Mouse (Mus musculus) kidney, embryonic 15.5 days (tissue): Measurements from ENCODE around the gene Inca1. TPM values are rescaled to one million over a fixed set of nuclear protein-coding genes. Genes with fewer than 3 reads are reported as not detected.

Experiments used
- ATAC-seq: fragments of 200-750 bp; cut with Nextera tagmentation; replicated peaks from 2 replicates; pipeline ENCODE4 v1.8.0; 2017; ENCODE audit warnings: moderate TSS enrichment; ENCODE audit not compliant: low FRiP score
- H3K27ac ChIP-seq: fragments of 300-500 bp; sonication (generic); 2 replicates; pipeline ENCODE4 v1.5.1; 2015; ENCODE audit warnings: mild to moderate bottlenecking, inconsistent platforms
- H3K27me3 ChIP-seq: fragments of 300-500 bp; sonication (generic); 2 replicates; pipeline ENCODE4 v1.6.1; 2015; ENCODE audit warnings: inconsistent platforms
- H3K36me3 ChIP-seq: fragments of 300-500 bp; sonication (generic); 2 replicates; pipeline ENCODE4 v1.6.1; 2015; ENCODE audit warnings: inconsistent platforms
- H3K4me1 ChIP-seq: fragments of 300-500 bp; sonication (generic); 2 replicates; pipeline ENCODE4 v1.6.1; 2015; ENCODE audit warnings: inconsistent platforms
- H3K4me2 ChIP-seq: fragments of 300-500 bp; sonication (generic); 2 replicates; pipeline ENCODE4 v1.6.1; 2015; ENCODE audit warnings: moderate library complexity, mild to moderate bottlenecking, inconsistent platforms
- H3K4me3 ChIP-seq: fragments of 300-500 bp; sonication (generic); replicated peaks from 2 replicates; pipeline ENCODE4 v1.5.1; 2015; ENCODE audit warnings: mild to moderate bottlenecking, inconsistent platforms
- H3K9ac ChIP-seq: fragments of 300-500 bp; sonication (generic); 2 replicates; pipeline ENCODE4 v1.6.1; 2015; ENCODE audit warnings: mild to moderate bottlenecking, inconsistent platforms
- H3K9me3 ChIP-seq: fragments of 300-500 bp; sonication (generic); replicated peaks from 2 replicates; pipeline ENCODE4 v1.6.1; 2016; ENCODE audit warnings: inconsistent platforms
- WGBS: fragments of 180-500 bp; shearing (Covaris S2); methylation state at CpG from one replicate; pipeline ENCODE4 v1.1.7; 2015; ENCODE audit warnings: mixed read lengths; 5-methylcytosine and 5-hydroxymethylcytosine counted together
- polyA plus RNA-seq: library from polyadenylated mRNA; unstranded; fragments of >200 nt; fragmentation: Nextera tagmentation; extraction: Ambion mirVana; gene quantifications from 2 replicates; pipeline ENCODE4 v1.2.1, GENCODE M21; 2015

The Inca1 gene
- polyA plus RNA-seq, 1 experiment from 2014 or later: 2.3 TPM

DNA sequence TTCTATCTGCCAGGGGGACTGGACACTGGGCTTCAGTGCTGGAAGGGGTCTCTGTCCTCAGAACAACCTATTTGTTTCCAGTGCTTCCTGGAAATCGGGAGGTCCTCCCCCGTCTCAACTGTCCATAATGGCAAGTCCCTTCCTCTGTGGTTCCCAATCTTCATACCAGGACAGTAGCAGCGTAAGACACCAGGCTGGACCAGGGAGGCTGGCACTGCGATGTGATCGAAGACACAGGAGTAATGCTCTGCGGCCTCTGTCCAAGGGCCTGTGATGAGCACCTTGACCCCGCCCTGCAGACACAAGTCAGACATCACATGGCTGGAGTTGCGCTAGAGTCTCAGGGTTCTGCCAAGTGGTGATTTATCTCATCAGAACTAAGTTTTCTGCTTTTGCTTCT is 20.6 kb downstream of the Inca1 start:
- Histone ChIP-seq H3K4me3 (no peak overlapping the region), H3K27ac (no peak overlapping the region), H3K27me3 (no peaks in the 10 kb centered on the region), H3K36me3 (peaks cover 81% of the 10 kb centered on the region), H3K9ac (no peak overlapping the region), H3K4me1 (peaks cover 6% of the 10 kb centered on the region; the same call in 1 of the 2 replicates), H3K4me2 (no peak overlapping the region), H3K9me3 (no peaks in the 10 kb centered on the region)
- 94% methylated on average over 8 of the region's 8 CpGs for WGBS
- no peak for ATAC-seq

- no peak overlapping the region for H3K4me2 ChIP-seq
- H3K27ac ChIP-seq: no peak overlapping the region
- no peak overlapping the region for H3K4me3 ChIP-seq
- no peak overlapping the region for H3K9ac ChIP-seq
- no peaks in the 10 kb centered on the region for H3K9me3 ChIP-seq
- 73% methylated on average over 2 of the region's 2 CpGs for WGBS
- ATAC-seq: no peak
- H3K27me3 ChIP-seq: no peaks in the 10 kb centered on the region
- H3K36me3 ChIP-seq: peaks cover 81% of the 10 kb centered on the region
- peaks cover 6% of the 10 kb centered on the region; the same call in 1 of the 2 replicates for H3K4me1 ChIP-seq
Measured at GRCm38 (mm10) chr11:70678576-70678975, 21.4 kb downstream of the Inca1 start.

DNA sequence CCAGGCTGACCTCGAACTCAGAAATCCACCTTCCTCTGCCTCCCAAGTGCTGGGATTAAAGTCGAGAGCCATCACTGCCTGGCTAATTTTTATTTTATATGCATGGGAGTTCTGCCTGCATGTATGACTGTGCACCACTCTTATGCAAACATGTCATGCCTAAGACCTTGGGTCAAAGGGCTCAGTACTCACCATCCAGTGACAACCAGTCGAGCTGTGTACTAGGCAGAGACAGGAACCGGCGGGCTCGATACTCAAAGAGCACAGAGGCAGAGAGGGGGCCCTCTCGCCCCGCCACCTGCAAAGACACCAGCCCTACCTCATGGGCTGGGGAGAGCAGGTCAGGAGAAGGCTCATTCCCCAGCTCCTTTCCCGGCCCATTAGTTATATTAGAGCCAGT is 21.9 kb downstream of the Inca1 start:
- ATAC-seq: no peak
- no peak overlapping the region for H3K4me3 ChIP-seq
- H3K36me3 ChIP-seq: peaks cover 77% of the 10 kb centered on the region
- no peaks in the 10 kb centered on the region for H3K27me3 ChIP-seq
- no peak overlapping the region for H3K9ac ChIP-seq
- no peak overlapping the region for H3K4me2 ChIP-seq
- H3K4me1 ChIP-seq: peaks cover 6% of the 10 kb centered on the region; the same call in 1 of the 2 replicates
- no peak overlapping the region for H3K27ac ChIP-seq
- WGBS: 81% methylated on average over 9 of the region's 9 CpGs
- no peaks in the 10 kb centered on the region for H3K9me3 ChIP-seq

- WGBS: 72% methylated on average over 11 of the region's 11 CpGs
- Histone ChIP-seq H3K27me3 (no peaks in the 10 kb centered on the region), H3K4me3 (no peak overlapping the region), H3K4me2 (no peak overlapping the region), H3K36me3 (peaks cover 66% of the 10 kb centered on the region), H3K9me3 (no peaks in the 10 kb centered on the region), H3K4me1 (peaks cover 16% of the 10 kb centered on the region), H3K9ac (no peak overlapping the region), H3K27ac (no peak overlapping the region)
- no peak for ATAC-seq
Measured at GRCm38 (mm10) chr11:70674501-70674900, 25.5 kb downstream of the Inca1 start.

DNA sequence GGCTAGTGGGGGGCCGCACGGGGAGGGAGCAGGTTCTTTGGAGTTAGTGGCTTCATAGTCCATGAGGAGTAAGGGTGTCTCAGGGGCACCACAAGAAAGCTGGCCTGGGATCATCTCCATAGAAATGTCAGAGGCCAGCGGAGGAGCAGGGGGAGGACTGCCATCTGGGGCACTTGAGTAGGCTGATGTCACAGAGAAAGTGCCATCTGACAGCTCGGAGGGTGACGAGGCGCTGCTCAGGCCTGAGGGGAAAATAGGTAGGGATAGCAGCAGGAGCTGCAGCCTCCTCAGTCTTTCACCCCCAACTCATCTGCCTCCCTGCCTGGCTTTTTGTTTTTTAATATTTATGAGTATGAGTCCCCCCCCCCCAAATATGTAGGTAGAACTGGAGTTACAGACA is 25.9 kb downstream of the Inca1 start:
- no peak overlapping the region for H3K9ac ChIP-seq
- H3K4me3 ChIP-seq: no peak overlapping the region
- WGBS: 77% methylated on average over 6 of the region's 6 CpGs
- H3K9me3 ChIP-seq: no peaks in the 10 kb centered on the region
- no peak overlapping the region for H3K27ac ChIP-seq
- no peaks in the 10 kb centered on the region for H3K27me3 ChIP-seq
- H3K36me3 ChIP-seq: peaks cover 62% of the 10 kb centered on the region
- no peak for ATAC-seq
- H3K4me2 ChIP-seq: no peak overlapping the region
- H3K4me1 ChIP-seq: peaks cover 17% of the 10 kb centered on the region

- H3K9ac ChIP-seq: 0 out of 2 replicates have a peak overlapping the region, but pooled peaks have one; percentile 14
- H3K4me2 ChIP-seq: peak overlapping the region; percentile 91
- no peak for ATAC-seq
- peaks cover 35% of the 10 kb centered on the region for H3K4me1 ChIP-seq
- no peaks in the 10 kb centered on the region for H3K27me3 ChIP-seq
- peaks cover 53% of the 10 kb centered on the region for H3K36me3 ChIP-seq
- peak overlapping the region; percentile 100; the same call in 1 of the 2 replicates for H3K27ac ChIP-seq
- 88% methylated on average over 16 of the region's 16 CpGs for WGBS
- 0 out of 2 replicates have a peak overlapping the region, but pooled peaks have one; percentile 2 for H3K4me3 ChIP-seq
- no peaks in the 10 kb centered on the region for H3K9me3 ChIP-seq
Measured at GRCm38 (mm10) chr11:70671333-70672047, 28.5 kb downstream of the Inca1 start.

DNA sequence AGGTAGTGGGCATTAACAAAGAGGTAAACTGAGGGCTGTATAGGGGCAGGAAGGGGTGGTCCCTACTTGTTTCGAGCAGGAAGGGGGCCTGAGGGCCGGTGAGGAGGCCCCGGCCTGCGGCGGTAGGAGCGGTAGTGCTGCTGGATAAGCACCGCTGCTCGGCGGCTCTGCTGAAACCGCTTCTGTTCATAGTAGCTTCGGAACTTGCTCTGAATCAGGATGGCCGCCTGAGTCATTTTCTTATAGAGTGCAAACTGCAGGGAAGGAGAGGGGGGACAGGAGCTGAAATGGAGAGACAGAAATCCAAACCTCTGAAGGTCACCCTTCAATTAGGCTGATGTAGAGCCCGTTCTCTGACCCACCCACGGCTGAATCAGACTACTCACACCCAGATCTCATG is 29.5 kb downstream of the Inca1 start:
- WGBS: 45% methylated on average over 14 of the region's 14 CpGs
- Histone ChIP-seq H3K9me3 (no peaks in the 10 kb centered on the region), H3K27me3 (no peaks in the 10 kb centered on the region), H3K36me3 (peaks cover 54% of the 10 kb centered on the region), H3K4me2 (peak overlapping the region; percentile 91), H3K27ac (peak overlapping the region; percentile 100), H3K4me1 (peaks cover 35% of the 10 kb centered on the region), H3K9ac (peak overlapping the region; percentile 75), H3K4me3 (peak overlapping the region; percentile 82)
- ATAC-seq: no peak

DNA sequence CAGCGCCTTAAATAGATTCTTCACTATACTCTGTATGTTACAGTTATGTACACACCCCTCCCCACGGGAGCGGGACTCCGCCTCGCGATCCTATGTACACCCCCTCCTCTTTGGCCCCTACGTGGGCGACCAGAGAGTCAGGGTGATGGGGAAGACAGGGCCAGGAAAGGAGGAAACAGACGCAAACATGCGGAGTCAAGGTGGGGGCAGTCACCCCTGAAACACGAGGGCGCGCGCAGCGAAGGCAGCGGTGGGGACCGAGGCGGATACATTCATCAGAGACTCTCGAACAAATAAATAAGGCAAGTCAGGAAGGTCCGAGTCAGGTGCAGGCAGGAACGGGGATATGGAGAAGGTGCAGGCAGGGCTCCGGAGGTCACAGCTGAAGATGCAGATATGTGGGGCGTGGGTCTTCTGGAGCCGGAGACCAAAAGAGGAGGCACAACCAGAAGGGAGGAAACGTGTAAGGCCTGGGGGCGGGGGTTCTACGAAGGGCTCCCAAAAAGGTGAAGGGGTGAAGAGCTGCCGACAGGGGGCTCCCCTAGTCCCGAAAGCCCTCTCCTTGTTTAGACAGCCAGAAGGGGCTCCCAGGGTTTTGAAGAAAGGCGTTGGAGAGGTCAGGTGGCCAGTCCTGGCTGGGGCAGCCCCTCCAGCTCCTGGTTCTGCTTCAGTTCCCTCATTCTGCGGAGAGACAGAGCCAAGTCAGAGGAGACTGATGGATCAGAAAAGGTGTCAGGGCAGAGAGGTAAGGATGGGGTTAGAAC is 30.2 kb downstream of the Inca1 start:
- H3K9ac ChIP-seq: peak overlapping the region; percentile 75
- peaks cover 35% of the 10 kb centered on the region for H3K4me1 ChIP-seq
- H3K27me3 ChIP-seq: no peaks in the 10 kb centered on the region
- peaks cover 54% of the 10 kb centered on the region for H3K36me3 ChIP-seq
- under 1% methylated on average over 31 of the region's 31 CpGs for WGBS
- H3K4me2 ChIP-seq: peak overlapping the region; percentile 91
- peak overlapping the region; percentile 100 for H3K27ac ChIP-seq
- peak; percentile 22 for ATAC-seq
- peak overlapping the region; percentile 82 for H3K4me3 ChIP-seq
- no peaks in the 10 kb centered on the region for H3K9me3 ChIP-seq

GRCm38 (mm10) chr11:70668771-70669505 is 31.0 kb downstream of the Inca1 start, which contains the start of gene Spag7:
Spag7 (minus strand) TSS chr11:70669416.
- H3K4me1 ChIP-seq: peaks cover 35% of the 10 kb centered on the region
- WGBS: under 1% methylated on average over 44 of the region's 44 CpGs
- peak; percentile 97 for ATAC-seq

DNA sequence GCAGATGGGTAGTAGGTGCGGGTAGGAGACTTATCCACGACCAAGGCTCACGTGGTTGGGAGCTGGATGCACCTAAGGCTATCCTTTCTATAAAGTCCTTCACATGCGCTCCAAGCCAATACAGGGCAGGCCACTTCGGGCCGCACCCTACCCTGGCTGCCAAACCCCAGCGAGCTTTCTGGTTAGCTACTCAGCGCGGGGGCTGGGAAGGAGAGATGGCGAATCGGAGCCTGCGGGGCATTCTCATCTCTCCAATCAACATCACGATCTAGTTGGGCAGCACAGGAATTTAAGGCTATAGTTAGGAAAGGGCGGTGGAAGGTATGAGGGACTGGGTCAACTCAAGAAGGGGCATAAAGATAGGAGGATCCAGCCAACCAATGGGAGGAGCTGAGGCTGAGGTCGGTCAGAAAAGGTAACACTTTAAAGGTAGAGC is 31.6 kb downstream of the Inca1 start:
- peak overlapping the region; percentile 82 for H3K4me3 ChIP-seq
- ATAC-seq: no peak; the same call in 1 of the 2 replicates
- peak overlapping the region; percentile 100 for H3K27ac ChIP-seq
- under 1% methylated on average over 15 of the region's 15 CpGs for WGBS
- H3K4me2 ChIP-seq: peak overlapping the region; percentile 91
- H3K36me3 ChIP-seq: peaks cover 55% of the 10 kb centered on the region
- H3K9ac ChIP-seq: peak overlapping the region; percentile 60
- H3K9me3 ChIP-seq: no peaks in the 10 kb centered on the region
- no peaks in the 10 kb centered on the region for H3K27me3 ChIP-seq
- peaks cover 35% of the 10 kb centered on the region for H3K4me1 ChIP-seq

More at GRCm38 (mm10) chr11:70668771-70669505, 31.0 kb downstream of the Inca1 start, which contains the start of gene Spag7:
- Histone ChIP-seq H3K4me2 (peak within 1 kb of the TSS; percentile 91), H3K27me3 (no peaks in the 10 kb centered on the region), H3K27ac (peak within 1 kb of the TSS; percentile 100), H3K9ac (peak within 1 kb of the TSS; percentile 75), H3K36me3 (peaks cover 54% of the 10 kb centered on the region), H3K4me3 (peak within 1 kb of the TSS; percentile 82), H3K9me3 (no peaks in the 10 kb centered on the region)

GRCm38 (mm10) chr11:70667271-70668150 is 32.4 kb downstream of the Inca1 start:
- Histone ChIP-seq H3K4me2 (peak overlapping the region; percentile 91), H3K9me3 (no peaks in the 10 kb centered on the region), H3K4me3 (peak overlapping the region; percentile 82), H3K4me1 (peaks cover 35% of the 10 kb centered on the region), H3K27me3 (no peaks in the 10 kb centered on the region), H3K9ac (peak overlapping the region; percentile 60), H3K27ac (peak overlapping the region; percentile 100), H3K36me3 (peaks cover 59% of the 10 kb centered on the region)
- 60% methylated on average over 14 of the region's 14 CpGs for WGBS
- ATAC-seq: no peak
